Mouse (Mus musculus) hindbrain, embryonic 11.5 days (tissue): Measurements from ENCODE around the gene Sparc. TPM values are rescaled to one million over a fixed set of nuclear protein-coding genes. Genes with fewer than 3 reads are reported as not detected.

Source experiments
- ATAC-seq: fragments of 200-750 bp; cut with Nextera tagmentation; 2 replicates; pipeline ENCODE4 v1.8.0; 2017; ENCODE audit warnings: mild to moderate bottlenecking, moderate TSS enrichment, moderate library complexity; ENCODE audit not compliant: low FRiP score
- DNase-seq: peaks from one replicate; pipeline ENCODE4 v3.0.0-alpha.2; 2015; ENCODE audit warnings: low spot score
- H3K27ac ChIP-seq: fragments of 300-500 bp; sonication (generic); 2 replicates; pipeline ENCODE4 v1.5.1; 2014; ENCODE audit warnings: mild to moderate bottlenecking, low read depth, low read length
- H3K27me3 ChIP-seq: fragments of 300-500 bp; sonication (generic); 2 replicates; pipeline ENCODE4 v1.6.1; 2014; ENCODE audit warnings: mild to moderate bottlenecking, low read length, moderate library complexity, mixed read lengths; ENCODE audit not compliant: control insufficient read depth, insufficient read depth
- H3K36me3 ChIP-seq: fragments of 300-500 bp; sonication (generic); 2 replicates; pipeline ENCODE4 v1.6.1; 2014; ENCODE audit warnings: mild to moderate bottlenecking, low read length, moderate library complexity, mixed read lengths; ENCODE audit not compliant: control insufficient read depth, insufficient read depth
- H3K4me1 ChIP-seq: fragments of 300-500 bp; sonication (generic); replicated peaks from 2 replicates; pipeline ENCODE4 v1.6.1; 2014; ENCODE audit warnings: low read length, mixed read lengths; ENCODE audit not compliant: control insufficient read depth, insufficient read depth
- H3K4me2 ChIP-seq: fragments of 300-500 bp; sonication (generic); replicated peaks from 2 replicates; pipeline ENCODE4 v1.6.1; 2014; ENCODE audit warnings: mild to moderate bottlenecking, low read depth, low read length
- H3K4me3 ChIP-seq: fragments of 300-500 bp; sonication (generic); 2 replicates; pipeline ENCODE4 v1.5.1; 2014; ENCODE audit warnings: low read depth, low read length
- H3K9ac ChIP-seq: fragments of 300-500 bp; sonication (generic); 2 replicates; pipeline ENCODE4 v1.6.1; 2014; ENCODE audit warnings: low read depth, low read length
- H3K9me3 ChIP-seq: fragments of 300-500 bp; sonication (generic); 2 replicates; pipeline ENCODE4 v1.6.1; 2016; ENCODE audit warnings: low read length; ENCODE audit not compliant: control insufficient read depth
- WGBS: fragments of 180-500 bp; shearing (Covaris S2); extraction: QIAGEN DNeasy Blood & Tissue Kit; methylation state at CpG from one replicate; pipeline ENCODE4 v1.1.7; 2014; 5-methylcytosine and 5-hydroxymethylcytosine counted together
- polyA plus RNA-seq: library from polyadenylated mRNA; unstranded; fragments of >200 nt; fragmentation: Nextera tagmentation; extraction: Ambion mirVana; gene quantifications from 2 replicates; pipeline ENCODE4 v1.2.1, GENCODE M21; 2014

Gene Sparc
- polyA plus RNA-seq, 1 experiment from 2014 or later = 573 TPM

DNA sequence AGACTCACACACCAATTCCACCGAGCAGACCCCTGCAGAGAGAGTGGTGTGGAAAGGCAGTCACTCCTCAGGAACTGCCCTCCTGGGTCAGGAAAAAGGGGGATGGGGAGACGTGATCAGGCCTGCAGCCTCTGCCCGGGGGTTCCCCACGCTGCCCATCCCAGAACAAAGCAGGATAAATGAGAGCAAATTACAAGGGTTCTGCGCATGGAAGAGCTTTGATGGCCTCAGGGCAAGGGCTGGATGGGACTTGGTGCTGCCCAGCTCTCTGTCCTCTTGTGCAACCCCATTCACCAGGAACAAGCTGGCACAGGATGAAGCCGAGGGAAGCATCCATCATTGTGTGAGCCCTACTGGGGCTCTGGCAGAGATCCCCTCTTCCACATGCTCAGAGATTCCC, 51.0 kb downstream of the Sparc start:
- H3K4me1 ChIP-seq = no peaks in the 10 kb centered on the region
- no peaks in the 10 kb centered on the region for H3K36me3 ChIP-seq
- no peaks in the 10 kb centered on the region for H3K9me3 ChIP-seq
- ATAC-seq (no peak), DNase-seq (no peak)
- H3K4me2 ChIP-seq = no peak overlapping the region
- H3K27me3 ChIP-seq = no peaks in the 10 kb centered on the region
- no peak overlapping the region for H3K4me3 ChIP-seq
- no peak overlapping the region for H3K27ac ChIP-seq
- 52% methylated on average over 6 of the region's 6 CpGs for WGBS
- no peak overlapping the region for H3K9ac ChIP-seq

DNA sequence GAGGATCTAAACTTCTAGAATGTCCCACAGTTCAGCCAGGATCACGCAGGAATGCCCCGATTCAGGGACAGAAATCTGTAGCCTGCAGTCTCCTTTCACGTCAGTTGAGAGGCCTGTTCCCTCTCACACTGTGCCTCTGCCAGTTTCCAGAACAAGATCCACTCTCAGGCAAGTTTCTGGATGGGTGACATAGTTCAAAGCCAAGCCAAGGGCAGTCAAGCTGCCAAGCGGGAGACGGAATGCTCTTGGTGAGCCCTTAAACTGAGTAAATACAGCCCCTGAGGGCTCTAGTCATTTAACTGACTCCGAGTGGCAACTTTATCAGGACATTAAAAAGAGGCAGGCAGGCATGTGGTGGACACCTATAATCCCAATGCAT, 53.9 kb downstream of the Sparc start:
- Histone ChIP-seq H3K4me3 (no peak overlapping the region), H3K27me3 (no peaks in the 10 kb centered on the region), H3K27ac (no peak overlapping the region), H3K4me2 (no peak overlapping the region), H3K4me1 (no peaks in the 10 kb centered on the region), H3K9me3 (no peaks in the 10 kb centered on the region), H3K36me3 (no peaks in the 10 kb centered on the region), H3K9ac (no peak overlapping the region)
- no peak for DNase-seq
- no peak for ATAC-seq
- 72% methylated on average over 6 of the region's 6 CpGs for WGBS

DNA sequence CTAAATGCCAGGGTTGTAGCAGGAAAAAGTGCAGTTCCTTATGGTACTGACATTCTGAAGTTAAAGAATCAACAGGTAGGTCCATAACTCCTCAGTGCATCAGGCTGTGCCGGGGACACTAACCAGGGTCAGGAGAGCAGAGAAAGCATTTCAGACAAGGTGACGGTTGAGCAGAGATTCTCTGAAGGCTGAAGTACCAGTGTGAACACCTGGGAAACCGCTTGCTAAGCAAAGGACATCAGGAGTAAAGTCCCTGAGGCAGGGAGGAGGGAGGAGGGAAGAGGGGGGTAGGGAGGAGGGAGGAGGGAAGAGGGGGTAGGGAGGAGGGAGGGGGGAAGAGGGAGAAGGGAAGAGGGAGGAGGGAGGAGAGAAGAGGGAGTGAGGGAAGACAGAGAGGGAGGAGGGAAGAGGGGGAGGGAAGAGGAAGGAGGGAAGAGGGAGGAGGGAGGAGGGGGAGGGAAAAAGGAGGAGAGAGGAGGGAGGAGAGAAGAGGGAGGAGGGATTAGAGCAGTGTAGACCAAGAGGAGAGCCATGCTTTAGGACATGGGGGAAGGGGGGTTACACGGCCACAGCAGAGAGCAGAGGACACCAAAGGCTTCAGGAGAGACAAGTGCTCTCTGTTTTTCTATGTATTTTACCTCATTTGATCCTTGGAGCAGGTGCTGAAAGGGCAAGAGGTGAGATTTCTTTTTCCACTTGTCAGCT, 54.4 kb downstream of the Sparc start:
- ATAC-seq (no peak), DNase-seq (no peak)
- 66% methylated on average over 4 of the region's 4 CpGs for WGBS
- no peak overlapping the region for H3K27ac ChIP-seq
- H3K27me3 ChIP-seq = no peaks in the 10 kb centered on the region
- no peak overlapping the region for H3K9ac ChIP-seq
- no peaks in the 10 kb centered on the region for H3K4me1 ChIP-seq
- H3K9me3 ChIP-seq = no peaks in the 10 kb centered on the region
- H3K4me3 ChIP-seq = no peak overlapping the region
- no peak overlapping the region for H3K4me2 ChIP-seq
- no peaks in the 10 kb centered on the region for H3K36me3 ChIP-seq

DNA sequence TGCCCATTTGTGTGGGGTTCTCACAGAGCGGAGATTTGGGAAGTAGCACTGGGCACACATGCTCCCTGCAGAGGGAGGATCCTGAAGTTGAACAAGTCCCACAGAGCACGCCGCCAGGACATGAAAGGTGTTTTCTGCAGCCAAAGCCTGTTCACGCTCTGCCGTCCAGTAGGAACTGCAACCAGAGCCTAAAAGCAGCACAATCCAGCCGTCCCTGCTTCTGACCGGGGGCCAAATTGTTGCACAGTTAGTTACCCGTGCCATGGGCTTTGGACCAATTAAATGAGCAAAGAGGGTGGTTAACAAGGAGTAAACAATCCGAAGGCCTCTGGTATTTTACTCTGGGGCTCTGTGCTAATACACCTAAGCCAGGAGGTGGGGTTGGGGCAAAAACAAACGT, 55.2 kb downstream of the Sparc start:
- Histone ChIP-seq H3K4me3 (no peak overlapping the region), H3K27me3 (no peaks in the 10 kb centered on the region), H3K27ac (no peak overlapping the region), H3K36me3 (no peaks in the 10 kb centered on the region), H3K9ac (no peak overlapping the region), H3K4me2 (no peak overlapping the region), H3K4me1 (no peaks in the 10 kb centered on the region), H3K9me3 (no peaks in the 10 kb centered on the region)
- DNase-seq (no peak), ATAC-seq (no peak)
- 74% methylated on average over 10 of the region's 10 CpGs for WGBS

DNA sequence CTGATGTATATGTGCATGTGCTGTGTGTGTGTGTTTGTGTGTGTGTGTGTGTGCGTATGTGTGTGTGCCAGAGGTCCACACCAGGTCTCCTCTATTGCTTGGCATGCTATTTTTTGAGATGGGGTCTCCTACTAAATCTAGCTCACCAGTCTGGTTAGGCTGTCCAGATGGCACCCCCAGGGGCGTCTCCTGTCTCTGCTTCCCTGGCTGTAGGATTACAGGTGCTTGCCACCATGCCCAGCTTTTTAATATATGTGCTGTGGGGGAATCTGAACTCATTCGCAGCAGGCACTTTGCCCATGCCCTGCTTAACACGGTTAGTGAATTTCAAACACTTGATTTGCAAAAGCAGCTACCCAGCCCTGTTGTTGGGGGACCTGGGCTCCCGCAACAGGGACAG, 57.1 kb downstream of the Sparc start:
- H3K27me3 ChIP-seq = no peaks in the 10 kb centered on the region
- WGBS = 83% methylated on average over 5 of the region's 5 CpGs
- ATAC-seq (no peak), DNase-seq (no peak)
- H3K4me1 ChIP-seq = no peaks in the 10 kb centered on the region
- no peaks in the 10 kb centered on the region for H3K36me3 ChIP-seq
- H3K4me3 ChIP-seq = no peak overlapping the region
- H3K4me2 ChIP-seq = no peak overlapping the region
- H3K9ac ChIP-seq = no peak overlapping the region
- no peaks in the 10 kb centered on the region for H3K9me3 ChIP-seq
- H3K27ac ChIP-seq = no peak overlapping the region

DNA sequence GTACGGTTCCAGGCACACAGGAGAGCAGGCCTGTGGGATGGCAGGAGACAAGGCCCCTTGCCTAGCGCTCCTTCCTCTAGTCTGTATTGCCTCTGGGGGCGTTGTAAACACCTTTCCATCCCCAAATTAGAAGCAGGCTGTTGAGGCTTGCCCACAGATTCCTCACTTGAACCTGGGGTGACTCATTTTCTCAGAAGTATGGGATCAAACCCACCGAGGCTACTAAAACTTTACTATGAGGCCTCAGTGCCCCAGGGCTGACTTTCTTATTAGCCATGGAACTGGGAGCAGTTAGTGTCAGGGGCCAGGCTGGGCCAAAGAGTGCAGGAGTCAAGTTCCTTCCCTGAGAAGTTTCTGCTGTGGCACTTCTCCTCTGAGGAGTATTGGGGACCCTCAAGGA, 57.7 kb downstream of the Sparc start:
- no peak overlapping the region for H3K9ac ChIP-seq
- no peaks in the 10 kb centered on the region for H3K27me3 ChIP-seq
- H3K9me3 ChIP-seq = no peaks in the 10 kb centered on the region
- DNase-seq (no peak), ATAC-seq (no peak)
- H3K36me3 ChIP-seq = no peaks in the 10 kb centered on the region
- 60% methylated on average over 4 of the region's 4 CpGs for WGBS
- H3K4me1 ChIP-seq = no peaks in the 10 kb centered on the region
- no peak overlapping the region for H3K4me3 ChIP-seq
- no peak overlapping the region for H3K4me2 ChIP-seq
- H3K27ac ChIP-seq = no peak overlapping the region

DNA sequence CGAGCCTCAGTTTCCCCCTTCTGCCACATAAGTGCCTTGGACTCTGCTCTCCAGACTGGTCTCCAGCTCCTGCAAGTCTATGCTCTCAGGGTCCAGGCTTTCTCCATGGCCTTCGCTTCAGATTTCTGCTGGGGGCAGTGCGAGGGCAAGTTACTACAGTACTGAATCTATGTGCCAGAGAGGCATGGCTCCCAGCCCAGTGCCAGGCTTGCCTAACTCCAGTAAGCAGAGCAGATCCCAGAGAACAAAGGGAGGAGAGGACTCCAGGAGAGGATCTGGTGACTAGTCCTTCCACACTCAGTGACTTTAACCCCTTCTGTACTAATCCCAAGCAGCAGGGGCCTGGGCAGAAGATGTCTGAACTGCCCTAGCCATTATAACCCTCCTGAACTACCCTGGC, 58.3 kb downstream of the Sparc start:
- H3K27me3 ChIP-seq = no peaks in the 10 kb centered on the region
- DNase-seq (no peak), ATAC-seq (no peak)
- H3K4me1 ChIP-seq = no peaks in the 10 kb centered on the region
- H3K36me3 ChIP-seq = no peaks in the 10 kb centered on the region
- WGBS = 86% methylated on average over 3 of the region's 3 CpGs
- no peak overlapping the region for H3K4me3 ChIP-seq
- no peak overlapping the region for H3K4me2 ChIP-seq
- no peak overlapping the region for H3K9ac ChIP-seq
- no peak overlapping the region for H3K27ac ChIP-seq
- H3K9me3 ChIP-seq = no peaks in the 10 kb centered on the region

DNA sequence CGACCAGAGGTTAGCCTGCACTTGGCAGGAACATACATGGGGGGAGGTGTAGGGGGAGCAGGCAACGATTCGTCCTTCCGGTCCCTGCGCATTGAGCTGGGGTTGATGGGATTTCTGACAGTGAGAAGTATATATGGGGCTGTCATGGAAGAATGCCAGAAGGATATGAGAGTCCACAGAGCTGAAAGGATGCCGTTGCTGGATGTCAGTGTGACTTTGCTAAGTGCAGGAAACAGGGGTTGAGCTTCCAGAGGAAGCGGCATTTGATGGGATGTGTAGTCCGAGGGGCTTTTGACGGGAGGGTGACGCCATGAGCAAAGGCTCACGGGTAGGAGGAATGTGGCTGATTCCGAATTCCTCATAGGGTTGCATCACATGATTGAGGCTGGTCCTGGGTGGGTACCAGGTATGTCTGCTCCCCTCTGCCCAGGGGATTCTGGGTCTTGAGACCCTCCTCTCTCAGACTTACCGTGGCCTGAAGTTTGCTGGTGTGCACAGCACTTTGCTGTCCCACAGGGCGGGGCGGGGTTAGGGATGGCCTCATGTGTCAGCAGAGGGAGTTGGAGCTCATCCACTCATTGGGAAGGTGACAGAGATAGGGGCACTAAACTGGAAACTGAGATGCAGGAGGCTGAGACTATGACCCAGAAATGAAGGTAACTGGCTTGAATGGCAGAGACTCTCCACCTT, 64.7 kb downstream of the Sparc start:
- no peak overlapping the region for H3K4me2 ChIP-seq
- H3K36me3 ChIP-seq = no peaks in the 10 kb centered on the region
- no peak overlapping the region for H3K4me3 ChIP-seq
- ATAC-seq (no peak), DNase-seq (no peak)
- H3K4me1 ChIP-seq = no peaks in the 10 kb centered on the region
- H3K9me3 ChIP-seq = no peaks in the 10 kb centered on the region
- WGBS = 83% methylated on average over 15 of the region's 15 CpGs
- no peak overlapping the region for H3K9ac ChIP-seq
- no peak overlapping the region for H3K27ac ChIP-seq
- no peaks in the 10 kb centered on the region for H3K27me3 ChIP-seq

DNA sequence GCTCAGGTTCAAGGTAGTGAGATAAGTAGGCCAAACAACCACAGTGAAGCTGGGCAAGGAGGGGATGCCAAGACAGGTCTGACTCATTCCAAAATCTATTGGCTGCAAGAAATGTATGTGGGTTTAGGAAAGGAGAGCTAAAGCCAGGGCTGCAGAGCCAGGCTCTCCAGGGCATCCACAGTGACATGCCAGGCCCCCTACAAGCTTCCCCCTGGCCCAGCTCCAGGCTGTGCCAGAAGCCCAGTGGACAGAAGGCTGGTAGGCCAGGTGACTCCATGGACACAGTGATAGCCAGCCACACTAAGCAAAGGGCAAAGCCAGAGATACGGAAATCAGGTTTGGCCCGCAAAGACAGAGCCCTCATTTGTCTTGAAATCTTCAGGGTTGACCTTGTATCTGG, 66.1 kb downstream of the Sparc start:
- Histone ChIP-seq H3K4me1 (no peaks in the 10 kb centered on the region), H3K36me3 (no peaks in the 10 kb centered on the region), H3K27me3 (no peaks in the 10 kb centered on the region), H3K4me3 (no peak overlapping the region), H3K9me3 (no peaks in the 10 kb centered on the region), H3K4me2 (no peak overlapping the region), H3K27ac (no peak overlapping the region), H3K9ac (no peak overlapping the region)
- no peak for ATAC-seq
- no peak for DNase-seq
- WGBS = 100% methylated on average over 2 of the region's 2 CpGs
